Mouse (Mus musculus): ENCODE measurements around the gene Ptafr.

GRCm38 (mm10) chr4:132524808-132525207 is 39.1 kb upstream of the Ptafr start:
- TF ChIP-seq CTCF (IDR thresholded peaks at IDR 0.05; ENCODE audit: control insufficient read depth, insufficient read depth, insufficient read length) = no peak
- no peak for TF ChIP-seq MAX (IDR thresholded peaks at IDR 0.05)
- TF ChIP-seq CEBPB (IDR thresholded peaks at IDR 0.05; ENCODE audit: low read depth) = no peak
